Mouse (Mus musculus): ENCODE data around the gene Tbc1d4. TPM values are rescaled to one million over a fixed set of nuclear protein-coding genes. Genes with fewer than 3 reads are reported as not detected.
A peak's percentile ranks its signal among the peaks of the same experiment; 100 is the strongest.

The Tbc1d4 gene
- polyA plus RNA-seq, 1 experiment = 9.2 TPM

DNA sequence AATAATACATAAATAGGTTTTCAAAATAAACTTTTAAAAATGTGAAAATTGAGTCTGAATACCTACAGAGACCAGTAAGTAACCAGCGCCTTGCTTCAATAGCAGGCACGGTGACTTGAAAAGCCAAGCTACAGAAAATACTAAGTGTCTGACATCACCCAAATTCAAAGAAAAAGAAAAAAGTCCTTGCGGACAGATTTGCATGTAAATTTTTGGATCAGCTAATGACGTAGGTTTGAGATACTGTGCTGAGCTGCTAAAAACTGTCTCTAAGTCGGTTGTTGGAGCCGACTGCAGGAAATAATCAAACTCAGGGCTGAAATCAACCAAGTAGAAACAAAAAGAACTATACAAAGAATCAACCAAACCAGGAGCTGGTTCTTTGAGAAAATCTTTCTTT is 107.1 kb downstream of the Tbc1d4 start:
- no peak for DNase-seq (ENCODE audit: low spot score)

GRCm38 (mm10) chr14:101501452-101501851 is 107.5 kb downstream of the Tbc1d4 start:
- DNase-seq (ENCODE audit: low spot score) = no peak

- DNase-seq (ENCODE audit: low spot score) = no peak
Observed at GRCm38 (mm10) chr14:101500826-101501225, 108.2 kb downstream of the Tbc1d4 start.

GRCm38 (mm10) chr14:101499838-101500237 is 109.2 kb downstream of the Tbc1d4 start:
- DNase-seq (ENCODE audit: low spot score) = no peak

- no peak for DNase-seq (ENCODE audit: low spot score)
Observed at GRCm38 (mm10) chr14:101488264-101488810, 120.7 kb downstream of the Tbc1d4 start.

DNA sequence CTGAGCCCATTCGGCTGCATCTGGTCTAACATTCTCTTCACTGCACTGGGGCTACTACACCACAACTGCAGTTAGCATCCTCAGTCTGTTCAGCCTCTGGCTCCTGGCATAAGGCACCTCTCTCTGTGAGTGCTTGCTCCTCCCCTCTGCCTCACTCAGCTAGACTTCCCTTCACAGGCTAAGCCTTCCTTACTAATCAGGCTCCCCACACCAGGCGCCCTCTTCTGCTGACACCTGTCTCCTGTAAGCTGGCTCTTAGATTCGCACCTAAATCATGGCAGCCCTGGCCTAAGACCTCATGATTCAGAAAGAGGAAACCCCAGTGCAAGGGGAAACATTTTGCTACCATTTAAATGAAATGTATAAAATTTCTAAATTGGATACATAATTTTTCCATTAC is 122.4 kb downstream of the Tbc1d4 start:
- no peak for DNase-seq (ENCODE audit: low spot score)

GRCm38 (mm10) chr14:101483230-101483629 is 125.8 kb downstream of the Tbc1d4 start:
- no peak for DNase-seq (ENCODE audit: low spot score)

- no peak for DNase-seq (ENCODE audit: low spot score)
Observed at GRCm38 (mm10) chr14:101482270-101482669, 126.7 kb downstream of the Tbc1d4 start.

DNA sequence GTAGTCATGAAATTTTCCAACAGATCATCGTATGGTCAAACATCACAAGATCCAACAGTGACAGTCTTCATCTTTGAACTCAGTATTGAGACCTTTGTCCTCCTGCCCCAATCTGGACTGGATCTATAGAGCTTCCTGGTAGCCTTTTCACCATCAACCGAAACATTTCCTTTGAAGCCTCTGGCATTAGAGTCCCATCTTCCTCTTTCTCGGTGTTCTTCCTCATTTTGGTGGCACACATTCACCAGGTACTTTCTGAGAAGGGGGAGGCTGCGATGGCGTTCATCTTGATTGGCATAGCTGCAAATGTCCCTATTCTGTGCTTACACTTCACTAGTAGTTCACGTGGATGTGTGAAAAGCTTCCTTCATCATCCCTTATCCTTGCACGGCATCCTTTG is 127.8 kb downstream of the Tbc1d4 start:
- no peak for DNase-seq (ENCODE audit: low spot score)

GRCm38 (mm10) chr14:101480541-101480940 is 128.4 kb downstream of the Tbc1d4 start:
- DNase-seq (ENCODE audit: low spot score) = no peak

GRCm38 (mm10) chr14:101477827-101478220 is 131.2 kb downstream of the Tbc1d4 start:
- DNase-seq (ENCODE audit: low spot score) = no peak

DNA sequence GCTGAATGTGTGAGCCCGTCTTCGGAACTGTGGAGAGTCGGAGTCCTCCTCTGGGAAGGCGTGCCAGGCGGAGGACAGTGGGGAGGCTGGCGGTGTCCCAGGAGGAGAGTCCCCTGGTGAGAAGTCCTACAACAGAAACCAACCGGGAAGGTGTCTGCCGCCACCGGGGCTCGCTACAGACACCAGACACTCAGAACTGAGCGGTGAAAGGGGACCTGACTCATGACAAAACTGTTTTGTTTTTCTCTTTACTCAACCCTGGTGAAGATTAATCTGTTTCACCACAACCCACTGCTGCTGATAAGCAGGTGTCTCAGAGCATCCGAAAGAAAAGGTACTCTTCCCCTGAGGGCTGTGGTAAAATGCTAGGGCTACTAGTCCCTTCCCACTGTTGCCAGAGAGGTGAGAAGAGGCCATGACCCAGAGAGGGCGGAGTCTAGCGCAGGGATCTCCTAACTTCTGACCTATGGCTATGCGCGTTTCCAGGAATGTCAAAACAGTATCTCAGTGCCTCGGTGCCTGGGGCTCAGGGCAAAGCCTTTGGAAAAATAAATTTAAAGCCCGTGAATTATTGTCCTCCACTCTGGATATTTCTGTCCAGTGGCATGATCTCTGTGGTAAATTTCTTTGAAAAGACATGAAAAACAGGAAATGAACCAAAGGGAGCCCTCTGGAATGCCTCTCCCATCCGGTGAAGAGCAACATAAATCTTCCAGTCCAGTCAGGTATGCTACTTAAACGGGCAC is 131.7 kb downstream of the Tbc1d4 start:
- no peak for DNase-seq (ENCODE audit: low spot score)

GRCm38 (mm10) chr14:101469475-101470093 is 139.4 kb downstream of the Tbc1d4 start:
- DNase-seq (ENCODE audit: low spot score) = no peak

GRCm38 (mm10) chr14:101468143-101468542 is 140.8 kb downstream of the Tbc1d4 start:
- DNase-seq (ENCODE audit: low spot score) = no peak

DNA sequence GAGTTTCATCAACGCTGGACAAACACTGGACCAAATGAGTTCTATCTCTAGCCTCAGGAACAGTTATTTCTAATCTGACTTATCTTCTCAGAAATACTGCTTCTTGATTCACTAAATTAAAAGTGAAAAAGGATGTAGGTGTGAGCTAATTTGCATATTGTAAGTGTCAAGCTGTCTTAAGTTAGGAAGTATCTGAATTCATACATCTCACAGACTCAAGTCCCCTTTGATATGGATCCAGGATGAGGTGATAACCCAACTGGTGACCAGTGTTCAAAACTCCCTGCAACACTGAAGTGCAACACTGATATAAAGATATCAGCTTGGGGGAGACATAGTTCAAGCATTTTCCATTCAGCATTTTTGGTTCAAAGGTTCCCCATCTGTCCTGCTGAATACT is 141.5 kb downstream of the Tbc1d4 start:
- no peak for DNase-seq (ENCODE audit: low spot score)

DNA sequence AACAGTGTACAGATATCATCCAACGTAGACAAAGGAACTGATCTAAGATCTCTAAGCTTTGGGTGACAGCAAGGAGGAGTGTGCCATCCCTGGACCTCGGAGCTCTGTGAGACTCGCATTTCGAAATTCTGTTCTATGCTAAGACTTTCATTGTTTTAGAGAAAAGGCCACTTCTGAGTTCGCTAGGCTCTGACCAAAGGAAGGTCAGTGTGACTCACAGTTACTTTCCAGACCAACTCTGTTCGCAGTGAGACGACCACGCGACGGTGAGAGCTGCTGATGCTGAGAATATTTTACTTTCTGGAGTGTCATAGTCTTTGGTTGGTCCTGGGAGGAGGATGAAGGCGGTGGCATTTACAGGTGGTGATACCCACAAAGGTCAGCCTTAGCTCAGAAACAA is 142.5 kb downstream of the Tbc1d4 start:
- no peak for DNase-seq (ENCODE audit: low spot score)

DNA sequence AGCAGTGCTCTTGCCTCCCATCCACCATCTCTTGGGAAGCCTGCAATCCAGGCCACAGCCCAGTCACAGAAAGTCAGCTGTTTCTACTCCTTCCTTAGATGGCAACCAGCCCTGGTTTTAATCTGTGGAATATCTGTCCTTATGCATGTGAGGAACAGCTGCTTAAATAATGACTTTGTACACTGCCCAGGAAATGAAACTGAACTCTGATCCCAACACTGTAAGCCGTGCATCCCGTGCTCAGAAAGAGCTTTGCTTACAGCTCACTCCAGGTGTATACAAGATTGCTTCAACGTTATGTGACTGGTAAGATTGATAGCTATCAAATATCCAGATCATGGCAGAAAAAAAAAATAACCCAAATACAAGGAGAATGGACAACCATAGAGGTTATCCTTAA is 143.1 kb downstream of the Tbc1d4 start:
- no peak for DNase-seq (ENCODE audit: low spot score)

DNA sequence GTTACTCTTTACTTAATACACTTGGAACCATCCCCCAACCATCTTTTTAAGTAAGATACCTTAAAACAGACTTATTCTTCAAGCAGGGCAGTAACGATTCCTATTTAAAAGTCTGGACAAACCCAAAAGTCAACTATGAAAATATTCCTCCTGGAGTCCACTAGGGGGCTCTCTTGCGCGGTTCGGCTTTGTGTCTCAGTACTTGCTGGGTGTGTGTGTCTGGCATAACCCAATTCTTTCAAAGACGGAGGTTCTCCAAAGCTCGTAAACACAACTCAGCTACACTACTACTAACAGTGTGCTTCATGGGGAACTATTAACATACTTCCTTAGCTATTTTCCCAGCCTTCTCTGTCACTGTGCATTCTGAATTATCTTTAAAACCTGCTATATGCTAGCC is 148.2 kb downstream of the Tbc1d4 start:
- peak; percentile 29 for DNase-seq (ENCODE audit: low spot score)

- no peak for DNase-seq (ENCODE audit: low spot score)
Observed at GRCm38 (mm10) chr14:101452915-101453314, 156.1 kb downstream of the Tbc1d4 start.

- no peak for DNase-seq (ENCODE audit: low spot score)
Observed at GRCm38 (mm10) chr14:101447857-101448256, 161.1 kb downstream of the Tbc1d4 start.

- no peak for DNase-seq (ENCODE audit: low spot score)
Observed at GRCm38 (mm10) chr14:101445205-101445604, 163.8 kb downstream of the Tbc1d4 start.

DNA sequence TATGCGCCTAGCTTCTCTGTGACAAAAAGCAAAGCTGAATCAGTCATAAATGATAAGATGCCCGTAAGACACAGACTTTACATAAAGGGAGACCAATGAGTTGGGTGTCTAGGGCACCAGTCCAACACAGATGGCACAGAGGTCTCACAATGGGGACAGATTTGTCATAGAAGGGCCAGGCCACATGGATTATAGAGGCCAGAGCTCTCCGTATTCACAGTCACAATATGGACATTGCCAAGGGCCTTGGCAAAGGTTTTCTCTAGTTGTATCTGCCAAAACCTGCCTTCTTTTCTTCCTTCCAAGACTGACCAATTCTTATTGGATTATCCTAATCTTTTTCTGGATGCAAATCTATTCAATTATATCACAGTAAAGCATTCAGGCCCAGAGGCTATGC is 171.1 kb downstream of the Tbc1d4 start:
- no peak for DNase-seq (ENCODE audit: low spot score)

GRCm38 (mm10) chr14:101430536-101430935 is 178.5 kb downstream of the Tbc1d4 start:
- DNase-seq (ENCODE audit: low spot score) = no peak

Data from urinary bladder, adult 2 months (tissue).